Mouse (Mus musculus): ENCODE results near the gene Hoxa5. TPM values are rescaled to one million over a fixed set of nuclear protein-coding genes. Genes with fewer than 3 reads are reported as not detected.

Hoxa5 gene
- polyA plus RNA-seq, 1 experiment: 6.1 TPM

GRCm38 (mm10) chr6:52227470-52228222 lies 23.3 kb upstream of the Hoxa5 start:
- DNase-seq (ENCODE audit: low spot score): peak; percentile 31

- peak; percentile 62 for DNase-seq (ENCODE audit: low spot score)
These were observed 22.3 kb upstream of the Hoxa5 start for GRCm38 (mm10) chr6:52226569-52227257.

GRCm38 (mm10) chr6:52225612-52226568 lies 21.5 kb upstream of the Hoxa5 start:
- DNase-seq (ENCODE audit: low spot score): peak; percentile 90

- DNase-seq (ENCODE audit: low spot score): peak; percentile 30
These were observed 20.7 kb upstream of the Hoxa5 start for GRCm38 (mm10) chr6:52224895-52225611.

- peak; percentile 44 for DNase-seq (ENCODE audit: low spot score)
These were observed 19.8 kb upstream of the Hoxa5 start for GRCm38 (mm10) chr6:52223939-52224760.

- DNase-seq (ENCODE audit: low spot score): no peak
These were observed 18.3 kb upstream of the Hoxa5 start for GRCm38 (mm10) chr6:52222729-52223128.

- no peak for DNase-seq (ENCODE audit: low spot score)
These were observed 17.8 kb upstream of the Hoxa5 start for GRCm38 (mm10) chr6:52221993-52222685.

- peak; percentile 90 for DNase-seq (ENCODE audit: low spot score)
These were observed 17.1 kb upstream of the Hoxa5 start, which contains the start of gene Hoxa7 for GRCm38 (mm10) chr6:52221337-52221992. Hoxa7 (minus strand) TSS chr6:52221854.

GRCm38 (mm10) chr6:52220865-52221310 lies 16.5 kb upstream of the Hoxa5 start:
- DNase-seq (ENCODE audit: low spot score): no peak

GRCm38 (mm10) chr6:52220003-52220864 lies 15.8 kb upstream of the Hoxa5 start:
- peak; percentile 62 for DNase-seq (ENCODE audit: low spot score)

GRCm38 (mm10) chr6:52219234-52219942 lies 15.0 kb upstream of the Hoxa5 start:
- no peak for DNase-seq (ENCODE audit: low spot score)

GRCm38 (mm10) chr6:52218643-52219215 lies 14.3 kb upstream of the Hoxa5 start:
- DNase-seq (ENCODE audit: low spot score): no peak

- DNase-seq (ENCODE audit: low spot score): no peak
These were observed 13.7 kb upstream of the Hoxa5 start for GRCm38 (mm10) chr6:52217895-52218642.

GRCm38 (mm10) chr6:52217459-52217768 lies 13.0 kb upstream of the Hoxa5 start:
- peak; percentile 88 for DNase-seq (ENCODE audit: low spot score)

- peak; percentile 66 for DNase-seq (ENCODE audit: low spot score)
These were observed 12.5 kb upstream of the Hoxa5 start for GRCm38 (mm10) chr6:52216691-52217458.

Data from urinary bladder, adult 2 months (tissue).